Mouse (Mus musculus) cerebellum, adult 11 months (tissue): ENCODE results near the gene Mtmr3.

Source experiments
- DNase-seq: peaks from one replicate; pipeline ENCODE4 v3.0.0; 2022

Gene Mtmr3

DNA sequence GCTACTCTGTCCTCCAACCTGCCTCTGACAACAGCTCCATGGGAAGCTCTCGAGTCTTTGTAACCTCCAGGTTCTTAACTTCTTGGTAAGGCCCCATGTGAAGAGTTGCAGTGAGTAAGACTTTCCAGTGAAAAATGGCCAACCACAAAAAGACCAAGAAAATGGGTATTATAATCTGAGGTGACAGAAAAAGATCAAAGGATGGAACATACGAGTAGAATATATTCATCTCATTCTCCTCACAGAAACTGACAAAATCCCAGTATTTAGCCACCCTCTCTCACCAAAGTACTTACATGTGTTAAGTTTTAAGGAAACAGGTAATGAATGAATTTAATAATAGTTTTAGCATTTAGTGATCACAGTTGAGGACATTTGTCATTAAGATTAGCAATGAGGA, 88.2 kb downstream of the Mtmr3 start:
- DNase-seq: no peak

DNA sequence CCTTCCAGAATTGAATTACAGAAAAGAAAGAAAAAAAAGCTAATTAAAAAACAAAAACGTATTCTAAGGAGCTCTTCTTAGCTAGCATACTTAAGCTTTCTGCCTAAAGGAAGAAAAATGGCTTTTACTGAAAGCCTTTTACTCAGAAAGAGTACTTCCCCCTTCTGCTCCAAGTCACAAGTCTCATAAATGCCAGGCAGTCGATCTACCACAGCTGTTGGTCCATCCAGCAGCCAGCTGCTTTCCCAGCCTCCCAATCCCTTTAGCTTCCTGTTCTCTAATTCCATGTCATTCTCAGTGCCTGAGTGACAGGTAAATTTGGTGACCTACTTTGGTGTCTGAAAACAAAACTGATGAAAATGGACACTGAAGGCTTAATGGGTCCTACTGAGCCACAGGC, 92.5 kb downstream of the Mtmr3 start:
- no peak for DNase-seq

DNA sequence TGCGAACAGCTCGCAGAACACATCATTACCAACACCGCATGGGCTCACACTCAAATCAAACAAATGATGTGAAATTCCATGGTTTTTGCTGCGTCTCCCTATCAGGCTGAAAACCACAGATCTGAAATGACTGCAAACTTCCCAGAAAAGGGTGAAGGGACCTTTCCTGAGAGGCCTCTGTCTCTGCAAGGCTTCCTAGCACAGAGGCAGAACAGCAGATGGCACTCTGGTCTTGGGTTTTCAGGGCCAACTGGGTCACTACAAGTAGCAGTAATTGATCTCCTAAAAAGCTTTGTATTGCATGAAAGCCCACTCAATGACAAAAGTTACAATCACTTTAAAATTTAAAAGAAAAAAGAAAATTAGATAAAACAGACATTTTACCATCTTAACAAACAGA, 93.8 kb downstream of the Mtmr3 start:
- DNase-seq: no peak

- DNase-seq: no peak
Measured at GRCm38 (mm10) chr11:4500261-4500660, 94.4 kb downstream of the Mtmr3 start.

GRCm38 (mm10) chr11:4499456-4499855, 95.2 kb downstream of the Mtmr3 start:
- DNase-seq: no peak

DNA sequence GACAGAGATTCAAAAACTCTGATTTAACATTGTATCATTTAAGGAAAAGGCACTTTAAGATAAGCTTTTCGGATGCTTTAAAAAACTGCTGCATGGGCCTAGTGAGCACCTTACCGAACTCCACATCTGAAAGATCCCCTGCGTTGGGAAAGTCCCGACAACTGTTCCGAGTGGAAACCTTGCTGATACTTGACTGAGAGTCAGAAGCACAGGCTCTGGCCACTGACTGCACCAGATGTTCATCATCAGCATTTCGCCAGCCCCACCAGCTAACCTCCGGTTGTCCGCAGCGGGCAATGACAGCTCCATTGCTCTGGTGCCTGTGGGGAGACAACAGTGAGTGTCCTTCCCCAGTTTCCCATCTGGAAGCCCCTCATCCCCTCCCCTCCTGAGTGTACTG, 95.9 kb downstream of the Mtmr3 start:
- DNase-seq: no peak

DNA sequence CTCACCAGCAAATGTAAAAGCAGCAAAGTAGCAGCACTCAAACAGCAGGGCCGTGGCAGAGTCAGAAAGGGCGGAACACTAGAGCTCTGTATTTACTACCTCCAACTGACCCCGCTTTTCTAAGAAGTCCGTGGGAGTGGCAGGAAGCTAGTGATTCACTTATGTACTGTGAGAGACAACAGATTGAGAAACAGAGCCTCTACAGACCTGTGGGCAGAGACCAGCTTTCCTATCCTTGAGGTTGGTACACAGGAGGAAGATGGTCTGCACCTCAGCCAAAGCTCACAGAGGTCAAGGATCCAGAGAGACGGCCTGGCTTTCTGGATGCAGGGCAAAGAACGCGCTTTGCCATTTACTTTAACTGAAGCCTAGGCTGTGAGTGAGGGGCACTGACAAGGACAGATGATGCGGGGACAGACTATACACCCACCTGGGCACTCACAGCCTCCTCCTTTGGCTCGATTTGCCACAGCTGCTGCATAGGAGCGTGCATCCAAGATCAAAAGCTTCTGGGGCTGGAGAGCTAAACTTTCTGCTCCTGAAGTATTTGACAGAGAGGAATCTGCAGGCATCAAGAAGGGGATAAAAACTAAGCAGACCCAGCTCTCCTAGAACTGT, 97.1 kb downstream of the Mtmr3 start:
- DNase-seq: no peak

GRCm38 (mm10) chr11:4495021-4495540, 99.6 kb downstream of the Mtmr3 start:
- no peak for DNase-seq

GRCm38 (mm10) chr11:4489207-4489606, 105.5 kb downstream of the Mtmr3 start:
- DNase-seq: no peak

DNA sequence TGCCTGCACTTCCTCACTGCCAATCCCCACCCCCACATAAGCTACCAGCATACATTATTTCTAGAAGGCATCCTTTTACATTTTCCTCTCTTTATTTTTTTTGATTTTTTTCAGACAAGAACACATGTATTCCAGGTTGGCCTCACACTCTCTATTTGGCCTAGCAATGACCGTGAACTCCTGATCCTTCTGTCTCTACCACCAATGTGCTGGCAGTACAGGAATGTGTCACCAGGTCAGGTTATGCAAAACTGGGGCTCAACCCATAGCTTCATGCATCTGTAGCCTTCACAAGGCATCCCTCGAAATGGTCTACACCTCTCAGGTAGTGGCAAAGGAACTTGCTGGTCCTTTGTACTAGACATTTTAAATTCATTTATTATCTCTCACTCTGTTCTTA, 105.9 kb downstream of the Mtmr3 start:
- DNase-seq: no peak

DNA sequence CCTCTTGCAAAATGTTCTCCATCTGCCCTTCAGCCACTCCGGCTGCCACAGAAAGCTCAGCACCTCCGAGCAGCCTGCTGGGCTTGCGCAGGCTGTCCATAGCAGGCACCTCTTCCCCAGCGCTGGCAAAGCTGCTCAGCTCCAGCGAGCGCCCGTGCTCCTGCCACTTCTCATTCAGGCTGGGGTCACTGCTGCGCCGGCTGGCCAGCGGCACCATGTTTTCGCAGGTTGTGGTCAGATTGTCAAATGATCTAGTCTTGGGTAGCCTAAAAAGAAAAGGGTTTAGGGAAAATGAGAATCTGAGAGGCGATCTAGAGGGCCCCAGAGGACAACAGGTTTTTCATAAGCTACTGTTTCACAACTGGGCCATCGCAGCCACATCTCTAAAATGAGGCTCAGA, 106.3 kb downstream of the Mtmr3 start:
- DNase-seq: no peak

DNA sequence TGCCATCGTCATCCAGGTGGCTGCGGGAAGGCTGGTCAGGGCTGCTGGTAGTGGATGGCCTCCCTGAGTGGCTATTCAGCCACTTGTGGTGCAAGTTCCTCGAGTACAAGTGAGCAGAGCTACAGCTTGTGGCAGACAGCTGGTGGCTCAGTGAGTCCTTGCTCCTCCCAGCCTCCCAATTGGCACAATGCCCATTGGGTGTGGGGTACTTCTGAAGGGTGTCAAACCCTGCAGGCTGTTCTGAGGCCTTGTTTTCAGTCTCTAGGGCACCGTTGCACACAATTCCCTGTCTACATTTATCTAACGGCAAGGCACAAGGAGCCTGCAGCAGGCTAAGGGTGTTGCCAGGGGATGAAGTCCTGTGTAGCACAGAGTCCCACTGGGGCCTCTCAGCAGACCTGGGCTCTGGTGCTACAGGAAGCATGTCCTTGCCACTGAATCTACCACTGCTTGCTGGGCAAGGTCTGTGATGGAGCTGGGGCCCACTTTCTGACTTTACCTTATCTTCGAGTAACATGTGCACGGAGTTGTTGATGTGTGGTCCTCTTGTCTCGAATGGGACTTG, 107.2 kb downstream of the Mtmr3 start:
- peak; percentile 33 for DNase-seq

- DNase-seq: no peak
Measured at GRCm38 (mm10) chr11:4484541-4484940, 110.1 kb downstream of the Mtmr3 start.

GRCm38 (mm10) chr11:4482641-4483040, 112.0 kb downstream of the Mtmr3 start:
- no peak for DNase-seq

GRCm38 (mm10) chr11:4476184-4476697, 118.4 kb downstream of the Mtmr3 start:
- no peak for DNase-seq

DNA sequence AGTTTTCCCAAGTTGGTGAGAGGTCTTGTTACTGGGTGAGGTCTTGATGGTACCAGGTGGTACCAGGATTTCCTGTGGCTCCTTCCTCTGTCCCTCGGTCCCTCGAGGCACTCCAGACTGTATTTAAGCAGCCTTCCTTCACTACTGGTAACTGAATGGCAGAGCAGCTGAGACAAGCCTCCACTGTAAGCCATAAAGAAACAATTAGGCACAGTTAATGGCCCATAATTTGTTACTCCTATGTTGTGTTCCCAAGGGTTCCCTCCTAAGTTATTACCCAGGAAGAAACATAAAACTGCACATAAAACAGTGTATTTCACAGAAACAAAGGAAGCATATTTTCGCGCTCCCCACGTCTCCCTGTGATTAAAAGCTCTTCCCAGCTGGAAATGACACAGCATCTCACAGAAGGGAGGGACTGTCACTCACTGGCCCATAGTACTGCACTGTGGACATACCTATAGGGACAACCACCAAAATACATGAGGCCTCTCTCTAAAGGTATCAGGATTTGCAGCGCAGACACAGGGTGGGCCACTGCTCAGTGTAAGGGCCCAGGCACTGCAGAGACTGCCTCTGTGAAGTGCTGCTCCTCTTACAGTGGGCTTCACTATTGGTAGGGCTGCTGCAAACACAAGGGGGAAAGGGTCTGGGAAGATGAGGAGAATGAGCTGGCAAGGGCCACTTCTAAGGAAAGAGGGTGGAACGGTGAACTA, 122.0 kb downstream of the Mtmr3 start:
- DNase-seq: no peak

- DNase-seq: no peak
Measured at GRCm38 (mm10) chr11:4471734-4472133, 122.9 kb downstream of the Mtmr3 start.

DNA sequence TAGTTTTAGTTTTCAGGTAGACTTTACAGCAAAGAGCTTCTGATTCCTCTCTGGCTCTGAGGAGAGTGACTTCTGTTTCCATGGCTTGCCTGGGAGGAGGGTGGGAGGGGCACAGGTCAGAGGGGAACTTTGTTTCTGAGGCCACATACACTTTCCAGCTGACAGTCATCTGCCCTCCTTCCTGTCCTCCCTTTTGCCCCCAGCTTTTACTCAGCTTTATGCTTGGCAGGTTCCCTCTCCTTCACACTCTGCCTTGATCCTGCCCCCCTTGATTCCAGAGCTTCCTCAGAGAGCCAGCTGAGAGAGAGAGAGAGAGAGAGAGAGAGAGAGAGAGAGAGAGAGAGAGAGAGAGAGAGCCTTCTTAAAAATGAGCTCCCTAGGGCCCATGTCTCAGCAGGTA, 123.4 kb downstream of the Mtmr3 start:
- DNase-seq: no peak

- no peak for DNase-seq
Measured at GRCm38 (mm10) chr11:4469091-4469490, 125.6 kb downstream of the Mtmr3 start.

DNA sequence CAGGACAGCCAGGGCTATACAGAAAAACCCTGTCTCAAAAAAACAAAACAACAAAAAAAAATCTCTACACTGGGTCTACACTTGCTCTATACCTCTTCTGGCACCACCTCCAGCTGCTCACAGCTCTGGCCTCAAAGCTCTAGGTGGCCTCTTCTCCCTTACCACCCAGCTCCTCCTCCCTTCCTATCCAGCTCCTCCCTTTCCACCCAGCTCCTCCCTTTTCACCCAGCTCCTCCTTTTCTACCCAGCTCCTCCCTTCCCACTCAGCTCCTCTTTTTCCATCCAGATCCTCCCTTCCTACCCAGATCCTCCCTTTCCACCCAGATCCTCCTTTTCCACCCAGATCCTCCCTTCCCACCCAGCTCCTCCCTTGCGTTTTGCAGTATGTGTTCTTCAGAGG, 127.2 kb downstream of the Mtmr3 start:
- no peak for DNase-seq

- DNase-seq: no peak
Measured at GRCm38 (mm10) chr11:4466191-4466590, 128.5 kb downstream of the Mtmr3 start.

DNA sequence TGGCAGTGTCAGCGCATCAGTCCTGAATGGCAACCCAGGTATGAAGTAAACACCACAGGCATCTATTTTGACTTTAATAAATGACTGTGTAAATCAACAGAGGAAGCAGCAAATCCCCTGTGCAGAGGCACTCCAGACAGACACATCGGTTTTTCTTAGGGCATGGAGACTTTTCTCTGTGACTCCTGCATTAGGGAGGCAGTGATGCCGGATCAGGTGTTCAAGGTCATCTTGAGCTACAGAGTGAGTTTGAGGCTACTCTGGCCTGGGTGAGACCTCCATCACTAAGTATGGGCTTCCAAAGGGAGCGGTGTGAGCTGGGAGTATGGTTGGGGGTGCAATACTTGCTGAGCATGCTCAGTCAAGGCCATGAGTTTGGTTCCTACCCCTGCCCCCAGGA, 130.0 kb downstream of the Mtmr3 start:
- DNase-seq: no peak

DNA sequence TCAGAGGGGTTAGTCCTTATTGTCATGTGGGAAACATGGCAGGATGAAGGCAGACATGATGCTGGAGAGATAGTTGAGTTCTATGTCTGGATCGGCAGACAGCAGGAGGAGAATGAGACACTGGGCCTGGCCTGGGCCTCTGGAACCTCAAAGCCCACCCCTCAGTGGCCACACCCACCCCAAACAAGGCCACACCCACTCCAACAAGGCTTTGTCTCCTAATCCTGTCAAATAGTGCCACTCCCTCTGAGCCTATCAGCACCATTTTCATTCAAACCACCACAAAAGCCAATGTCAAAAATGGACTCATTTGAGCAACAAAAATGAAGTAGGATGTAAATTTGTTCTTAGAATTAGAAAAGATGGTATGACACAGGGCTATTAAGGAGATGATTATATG, 130.5 kb downstream of the Mtmr3 start:
- DNase-seq: no peak

GRCm38 (mm10) chr11:4462868-4463267, 131.8 kb downstream of the Mtmr3 start:
- no peak for DNase-seq
